Mouse (Mus musculus) thymus, postnatal 25 days (tissue): ENCODE data around the gene Hyal2.
"Not testable (repeated sequence)": the region's sequence is repeated elsewhere in the genome, so short reads cannot be mapped to it uniquely, and the experiment has no call there.

Experiments
- DNase-seq: peaks from one replicate; pipeline ENCODE4 v3.0.0; 2022

The Hyal2 gene

DNA sequence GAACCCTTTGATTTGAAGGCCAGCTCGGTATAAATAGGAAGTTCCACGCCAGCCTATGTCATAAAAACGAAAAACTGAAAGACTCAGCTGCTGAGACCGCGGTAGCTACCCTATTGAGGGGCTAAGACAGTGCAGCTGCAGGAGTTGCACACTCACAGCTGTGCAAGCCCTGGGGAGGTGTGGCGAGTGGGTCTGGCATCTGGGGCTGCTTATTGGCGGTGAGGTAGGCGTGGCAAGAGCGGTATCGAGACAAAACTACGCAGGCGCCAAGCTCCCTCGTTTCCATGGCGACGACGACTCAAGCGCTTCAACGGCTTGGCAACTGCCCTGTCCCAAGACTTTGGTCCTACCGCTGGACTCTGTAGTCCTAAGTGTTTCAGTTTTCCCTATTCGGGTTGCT lies 20.7 kb upstream of the Hyal2 start, which contains the start of gene Zmynd10:
Zmynd10 (plus strand) TSS at position 273 of the 400 bp plus-strand sequence.
- peak; percentile 90 for DNase-seq

DNA sequence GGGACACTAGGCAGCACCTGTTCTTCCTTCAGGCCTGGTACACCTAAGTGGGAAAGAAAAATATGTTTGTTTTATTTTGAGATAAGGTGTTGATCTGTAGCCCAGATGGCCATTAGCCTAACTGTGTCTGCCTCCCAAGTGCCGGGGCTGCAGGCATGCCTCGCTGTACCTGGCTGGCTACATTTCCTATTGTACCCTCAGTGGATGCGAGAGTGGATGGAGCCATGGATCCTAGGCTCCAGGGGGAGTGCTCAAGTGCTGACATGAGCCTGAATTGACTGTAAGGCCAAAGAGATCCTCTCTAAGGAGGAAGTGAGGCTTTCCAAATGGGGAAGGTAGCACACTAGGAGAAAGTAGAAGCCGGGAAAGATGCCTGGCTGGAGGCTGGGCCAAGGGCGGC lies 19.8 kb upstream of the Hyal2 start:
- no peak for DNase-seq

DNA sequence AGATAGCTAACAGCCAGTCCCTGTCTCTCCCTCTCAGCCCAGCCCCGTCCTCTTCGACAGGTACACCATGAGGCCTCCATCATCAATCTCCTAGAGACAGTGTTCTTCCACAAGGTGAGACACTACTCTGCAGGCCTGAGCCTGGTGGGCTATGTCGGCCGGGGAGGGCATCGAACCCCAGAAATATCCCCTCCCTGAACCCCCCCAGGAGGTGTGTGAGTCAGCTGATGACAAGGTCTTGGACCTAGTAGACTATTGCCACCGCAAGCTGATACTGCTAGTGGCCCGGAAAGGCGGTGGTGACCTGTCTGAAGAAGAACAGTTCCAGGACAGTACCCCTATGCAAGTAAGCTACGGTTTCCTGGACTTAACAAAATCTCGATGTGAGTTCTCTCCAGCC lies 18.9 kb upstream of the Hyal2 start:
- DNase-seq, result no peak

DNA sequence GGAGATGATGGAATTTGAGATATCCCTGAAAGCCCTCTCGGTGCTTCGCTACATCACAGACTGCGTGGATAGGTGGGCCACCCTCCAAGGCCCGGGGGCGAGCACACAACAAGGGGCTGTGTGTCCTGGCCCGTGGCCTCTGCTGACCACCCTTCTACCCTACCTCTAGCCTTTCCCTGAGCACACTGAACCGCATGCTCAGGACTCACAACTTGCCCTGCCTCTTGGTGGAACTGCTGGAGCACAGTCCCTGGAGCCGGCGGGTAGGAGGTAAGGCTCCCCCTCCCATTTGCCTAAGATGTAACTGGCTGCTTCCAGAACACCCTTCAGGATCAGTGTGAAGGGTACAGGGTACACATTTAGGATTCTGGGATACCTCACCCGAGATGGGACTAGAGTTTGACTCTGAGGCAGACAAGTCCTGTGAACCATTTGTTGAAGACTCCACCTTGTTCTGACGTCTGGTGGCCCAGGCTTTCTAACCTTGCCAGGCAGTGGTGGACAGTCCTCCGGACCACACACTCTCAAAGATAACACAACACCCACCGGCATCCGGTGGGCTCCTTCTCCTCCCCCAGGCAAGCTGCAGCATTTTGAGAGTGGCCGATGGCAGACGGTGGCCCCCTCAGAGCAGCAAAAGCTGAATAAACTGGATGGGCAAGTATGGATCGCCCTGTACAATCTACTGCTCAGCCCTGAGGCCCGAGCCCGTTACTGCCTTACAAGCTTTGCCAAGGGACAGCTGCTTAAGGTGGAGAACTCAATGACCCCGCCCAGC lies 18.3 kb upstream of the Hyal2 start:
- no peak for DNase-seq

DNA sequence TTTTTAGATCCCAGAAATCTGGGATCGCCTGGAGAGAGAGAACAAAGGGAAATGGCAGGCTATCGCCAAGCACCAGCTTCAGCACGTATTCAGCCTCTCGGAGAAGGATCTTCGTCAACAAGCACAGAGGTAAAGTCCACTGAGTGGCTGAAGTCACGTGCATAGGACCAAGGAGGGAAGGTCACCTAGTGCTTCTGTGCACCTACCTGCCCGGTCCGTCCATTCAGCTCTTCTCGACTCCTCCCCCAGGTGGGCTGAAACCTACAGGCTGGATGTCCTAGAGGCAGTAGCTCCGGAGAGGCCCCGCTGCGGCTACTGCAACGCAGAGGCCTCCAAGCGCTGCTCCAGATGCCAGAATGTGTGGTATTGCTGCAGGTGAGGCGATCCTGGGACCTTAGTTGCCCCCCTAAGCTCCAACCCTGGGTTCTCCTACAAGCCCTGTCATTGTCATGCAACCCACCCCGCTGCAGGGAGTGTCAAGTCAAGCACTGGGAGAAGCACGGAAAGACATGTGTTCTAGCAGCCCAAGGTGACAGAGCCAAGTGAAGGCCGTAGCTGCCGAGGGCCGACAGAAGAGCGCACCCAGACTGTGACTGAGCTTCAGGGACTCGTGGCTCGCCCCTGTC lies 17.1 kb upstream of the Hyal2 start:
- peak; percentile 21 for DNase-seq

DNA sequence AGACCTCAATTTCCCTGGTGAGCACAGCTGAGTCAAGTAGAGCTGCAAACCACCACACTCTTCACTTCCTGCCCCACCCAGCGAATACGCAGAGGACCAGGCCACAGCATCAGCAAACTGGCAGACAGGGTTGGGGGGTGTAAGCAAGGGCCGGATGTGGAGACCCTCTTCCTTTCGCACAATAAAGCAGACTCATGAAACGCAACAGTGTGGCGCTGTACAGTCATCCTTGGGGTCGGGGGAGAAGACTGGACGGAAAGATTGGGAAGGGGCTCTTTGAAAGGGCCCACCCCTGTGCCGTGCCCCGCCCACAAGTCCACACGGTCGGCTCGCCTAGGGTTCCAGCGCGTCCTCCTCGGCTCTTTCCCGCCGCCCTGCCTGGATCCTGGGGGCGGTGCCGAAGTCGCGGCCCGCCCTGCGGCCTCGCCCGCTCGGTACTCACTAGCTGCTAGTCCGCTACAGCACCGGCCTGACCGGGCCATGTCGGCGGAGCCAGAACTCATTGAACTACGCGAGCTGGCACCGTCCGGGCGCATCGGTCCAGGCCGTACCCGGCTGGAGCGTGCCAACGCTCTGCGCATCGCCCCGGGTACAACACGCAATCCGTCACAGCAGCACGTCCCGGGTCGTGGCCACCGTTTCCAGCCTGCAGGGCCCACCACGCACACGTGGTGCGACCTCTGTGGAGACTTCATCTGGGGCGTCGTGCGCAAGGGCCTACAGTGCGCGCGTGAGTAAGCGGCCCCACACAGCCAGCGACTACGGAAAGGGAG lies 16.4 kb upstream of the Hyal2 start, which contains the start of gene Rassf1:
Rassf1 (plus strand) TSS at position 439 of the 773 bp plus-strand sequence.
- DNase-seq, result peak; percentile 82

DNA sequence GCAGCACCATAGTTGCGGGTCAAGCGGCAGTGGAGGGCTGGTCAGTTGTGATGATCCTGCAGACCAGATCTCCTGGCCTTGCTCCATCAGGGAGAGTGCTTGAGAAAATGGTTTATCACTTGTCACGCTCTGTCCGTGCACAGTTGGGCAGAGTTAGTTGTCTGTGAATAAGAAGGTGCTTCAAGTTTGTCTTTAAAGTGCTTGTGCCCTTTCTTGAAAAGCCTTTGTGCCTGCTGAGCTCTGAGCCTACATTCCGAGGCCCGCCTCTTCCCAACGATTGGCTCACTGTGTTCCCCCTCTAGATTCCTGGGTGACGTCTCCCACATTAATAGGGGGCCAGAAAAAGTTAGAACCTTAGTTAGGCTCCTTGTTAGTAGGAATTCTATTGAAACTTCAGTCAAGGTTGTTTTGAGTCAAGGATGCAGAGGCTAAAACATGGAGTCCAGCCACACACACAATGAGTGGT lies 15.8 kb upstream of the Hyal2 start:
- DNase-seq, result no peak

DNA sequence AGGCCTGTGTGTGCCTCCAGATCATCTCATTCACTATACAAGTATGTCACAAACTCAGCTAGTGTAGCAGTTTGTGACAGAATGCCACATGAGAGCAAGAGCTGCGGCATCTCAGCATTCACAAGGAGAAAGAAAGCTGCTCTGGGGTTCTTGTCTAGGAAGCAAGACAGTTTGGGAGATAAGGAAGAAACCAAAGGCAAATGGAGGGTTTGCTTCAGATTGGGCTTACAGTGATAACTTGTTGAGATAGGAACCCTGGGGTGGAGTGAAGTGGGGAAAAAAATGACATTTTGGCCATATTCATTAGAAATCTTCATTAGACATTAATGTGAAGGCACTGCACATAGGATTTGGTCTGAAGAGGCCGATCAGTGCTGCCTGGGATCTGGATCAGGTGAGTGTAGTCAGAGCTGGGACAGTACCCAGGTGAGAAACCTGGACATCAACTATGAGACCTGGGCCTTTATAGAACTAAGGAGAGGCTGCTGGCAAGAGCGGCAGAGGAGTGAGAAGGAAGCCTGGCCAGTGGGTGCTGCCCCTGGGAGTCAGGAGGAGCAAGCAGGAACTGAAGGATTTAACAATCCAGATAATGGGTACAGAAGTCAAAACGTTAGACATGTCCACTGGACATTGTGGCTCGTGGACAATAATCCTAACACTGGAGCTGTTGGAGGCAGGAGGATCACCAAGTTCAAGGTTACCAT lies 14.9 kb upstream of the Hyal2 start:
- no peak for DNase-seq

DNA sequence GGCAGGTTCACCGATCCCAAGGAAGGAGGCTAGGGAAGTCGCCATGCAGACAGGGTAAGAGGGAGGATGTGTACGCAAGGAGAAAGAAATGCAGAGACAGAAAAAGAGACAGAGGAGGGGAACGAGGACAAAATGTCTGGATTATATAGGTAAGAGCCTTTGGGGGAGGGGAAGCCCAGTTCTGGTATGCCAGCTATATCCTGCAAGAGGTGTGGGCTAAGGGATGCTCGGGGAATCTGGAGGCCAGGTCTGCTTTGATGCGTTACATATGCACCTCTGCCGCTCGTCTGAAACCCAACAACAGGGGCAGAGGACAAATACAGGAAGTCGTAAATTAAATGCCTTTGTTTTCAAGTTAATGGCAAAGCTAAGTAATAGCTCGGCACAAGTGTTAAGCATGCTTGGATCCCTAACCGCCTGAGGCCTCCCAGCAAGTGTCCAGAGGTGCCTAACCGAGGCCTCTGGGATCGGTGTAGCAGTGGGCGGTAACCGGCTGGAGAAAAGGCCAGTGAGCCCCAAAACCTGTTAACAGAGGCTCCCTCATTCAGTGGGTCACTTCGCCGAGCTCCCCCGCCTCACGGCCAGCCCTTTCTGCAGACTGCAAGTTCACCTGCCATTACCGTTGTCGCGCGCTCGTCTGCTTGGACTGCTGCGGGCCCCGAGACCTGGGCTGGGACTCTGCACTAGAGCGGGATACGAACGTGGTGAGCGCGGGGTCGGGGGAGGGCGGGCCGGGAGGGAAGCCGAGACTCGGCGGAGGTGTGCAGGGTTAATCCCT lies 14.0 kb upstream of the Hyal2 start:
- no peak for DNase-seq

DNA sequence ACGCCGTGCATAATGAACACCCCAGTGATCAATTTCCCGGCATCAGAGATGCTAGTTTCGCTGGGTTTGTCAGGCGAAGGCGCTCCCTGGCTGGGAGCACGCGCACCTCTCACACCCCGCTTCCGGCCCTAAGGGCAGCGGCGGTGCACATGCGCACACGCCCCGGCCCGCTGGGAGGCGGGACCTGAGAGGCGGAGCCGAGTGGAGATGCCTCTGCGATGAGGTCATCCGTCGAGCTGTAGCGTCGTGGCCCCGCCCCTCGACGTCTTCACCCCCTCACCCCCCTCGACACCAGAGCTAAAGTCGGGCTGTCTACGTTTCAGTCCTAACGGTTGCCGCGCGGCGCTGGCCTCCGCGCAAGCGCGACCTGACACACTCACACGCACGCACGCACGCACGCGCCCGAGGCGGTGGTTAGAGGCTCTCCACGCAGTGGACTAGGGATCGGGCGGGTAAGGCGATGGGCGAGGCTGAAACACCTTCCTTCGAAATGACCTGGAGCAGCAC lies 13.4 kb upstream of the Hyal2 start:
- peak; percentile 96 for DNase-seq

DNA sequence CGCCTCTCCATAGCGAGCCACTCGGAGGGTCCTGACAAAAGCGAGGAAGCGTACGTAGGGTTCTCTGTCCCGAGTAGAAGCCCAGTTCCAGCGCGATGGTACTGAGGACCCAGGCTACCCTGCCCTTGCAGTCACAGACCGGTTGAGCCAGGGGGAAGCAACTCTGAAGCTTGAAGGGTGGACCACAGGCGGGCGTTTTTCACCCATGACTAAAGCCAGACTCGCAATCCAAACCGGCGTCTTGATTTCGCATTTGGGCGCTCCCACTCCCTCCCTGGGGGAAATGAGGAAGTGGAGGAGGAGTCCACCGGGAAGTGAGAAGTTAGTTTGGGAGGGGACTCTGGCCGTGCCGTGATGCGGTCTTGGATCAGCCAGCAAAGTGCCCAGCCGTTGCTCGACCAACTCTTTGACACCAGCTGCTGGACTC lies 12.7 kb upstream of the Hyal2 start:
- no peak for DNase-seq

DNA sequence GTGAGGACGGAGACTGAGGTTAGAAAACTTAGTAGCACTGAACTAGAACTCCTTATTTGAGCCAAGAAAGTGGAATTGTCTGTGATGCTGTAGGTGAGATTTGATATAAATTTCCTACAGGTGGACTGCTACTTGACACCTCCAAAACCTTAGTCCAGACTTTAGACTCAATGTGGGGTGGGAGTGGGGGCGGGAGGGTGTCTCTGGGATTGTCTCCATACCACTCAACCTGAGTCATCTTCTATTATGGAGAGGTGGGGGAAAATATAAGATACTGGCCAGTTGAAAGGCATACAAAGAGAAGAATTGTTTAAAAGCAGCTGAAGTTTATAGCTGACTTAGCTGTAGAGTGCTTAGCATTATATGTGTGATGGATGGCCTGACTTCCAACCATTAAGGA lies 12.0 kb upstream of the Hyal2 start:
- DNase-seq, result no peak

DNA sequence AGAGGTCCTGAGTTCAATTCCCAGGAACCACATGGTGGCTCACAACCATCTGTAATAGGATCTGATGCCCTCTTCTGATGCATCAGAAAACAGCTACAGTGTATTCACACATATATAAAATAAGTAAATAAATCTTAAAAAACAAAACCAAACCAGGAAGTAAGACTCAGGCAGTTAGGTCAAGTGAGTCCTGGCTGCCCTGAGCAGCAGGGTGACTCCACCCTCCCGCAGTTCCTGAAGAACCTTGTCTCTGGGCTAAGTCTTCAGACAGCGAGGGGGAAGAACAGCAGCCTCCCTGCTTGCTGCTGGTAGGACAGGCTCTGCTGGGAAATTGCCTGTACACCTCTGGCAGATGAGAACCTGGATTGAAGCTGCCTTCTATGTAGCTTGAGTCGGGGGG lies 11.4 kb upstream of the Hyal2 start:
- DNase-seq, result no peak

DNA sequence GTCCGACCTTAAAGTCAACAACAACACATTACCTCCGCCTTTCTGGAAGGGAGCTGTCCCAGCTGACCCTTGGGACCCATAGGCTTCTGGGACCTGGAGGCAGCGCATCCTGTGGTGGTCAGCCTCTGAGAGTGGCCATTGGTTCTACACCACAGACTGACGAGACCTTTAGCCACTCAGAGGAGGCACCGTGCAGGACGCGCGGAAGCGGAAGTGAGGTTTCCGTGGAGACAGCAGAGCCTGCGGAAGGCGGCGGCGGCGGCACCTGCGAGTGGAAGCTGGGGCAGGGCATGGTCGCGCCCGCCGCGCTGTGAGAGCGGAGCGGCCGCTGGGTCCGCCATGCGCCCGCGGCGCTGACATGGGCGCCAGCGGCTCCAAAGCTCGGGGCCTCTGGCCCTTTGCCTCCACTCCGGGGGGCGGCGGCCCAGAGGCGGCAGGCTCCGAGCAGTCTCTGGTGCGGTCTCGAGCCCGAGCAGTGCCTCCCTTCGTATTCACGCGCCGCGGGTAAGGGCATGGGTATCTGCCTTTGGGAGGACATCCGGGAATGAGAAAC lies 4.6 kb upstream of the Hyal2 start, which contains the start of gene Tusc2:
Tusc2 (plus strand) TSS at position 227 of the 553 bp plus-strand sequence.
- peak; percentile 93 for DNase-seq

DNA sequence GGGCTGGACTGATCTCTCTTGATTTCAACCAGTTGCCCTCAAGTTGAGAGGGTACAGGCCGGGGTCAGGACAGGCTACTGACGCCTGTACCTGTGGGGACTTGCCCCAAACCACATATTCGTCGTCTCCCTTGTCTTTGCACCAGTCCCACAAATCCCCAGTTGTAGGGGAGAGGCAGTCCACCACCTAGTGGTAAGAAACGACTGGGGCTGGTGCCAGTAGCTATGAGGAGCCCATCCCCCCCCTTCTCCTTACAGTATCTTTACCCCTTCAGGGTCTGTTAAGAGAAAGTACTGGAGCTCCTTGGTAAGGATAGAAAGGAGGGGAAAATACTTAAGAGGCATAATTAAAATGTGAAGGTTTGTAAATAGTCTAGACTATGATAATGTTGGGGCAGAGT lies 2.2 kb upstream of the Hyal2 start:
- not testable (repeated sequence) for DNase-seq

DNA sequence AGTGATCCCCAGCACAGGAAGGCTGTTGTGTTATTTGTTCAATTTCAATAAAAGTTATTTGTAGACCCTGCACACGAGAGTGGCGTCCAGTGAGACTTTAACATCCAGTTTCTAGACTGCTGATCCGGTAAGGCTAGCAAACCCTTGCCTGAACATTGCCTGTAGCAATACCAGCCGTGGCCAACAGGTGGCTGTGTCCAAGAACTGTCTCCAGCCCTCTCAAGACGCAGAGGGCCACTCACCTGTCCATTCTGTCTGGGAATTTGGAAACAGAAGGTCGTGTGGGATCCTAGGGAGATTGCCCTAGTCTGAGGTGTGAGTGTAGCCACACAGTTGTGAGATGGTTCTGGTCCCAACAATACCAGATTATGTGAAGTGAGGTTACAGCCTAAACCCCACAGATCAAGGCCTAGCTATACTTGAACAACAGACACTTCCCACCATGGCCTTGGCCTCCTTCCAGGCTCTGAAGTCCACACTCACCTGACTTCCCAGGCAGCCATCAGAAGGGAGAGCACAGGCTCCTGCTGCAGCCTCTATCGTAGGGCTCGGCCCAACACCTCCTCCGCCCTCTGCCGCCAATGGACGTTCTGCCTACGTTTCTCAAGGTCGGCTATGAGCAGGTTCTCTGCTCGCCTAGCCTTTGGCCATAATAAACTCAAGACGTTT lies 1.6 kb upstream of the Hyal2 start:
- DNase-seq, result peak; percentile 79

DNA sequence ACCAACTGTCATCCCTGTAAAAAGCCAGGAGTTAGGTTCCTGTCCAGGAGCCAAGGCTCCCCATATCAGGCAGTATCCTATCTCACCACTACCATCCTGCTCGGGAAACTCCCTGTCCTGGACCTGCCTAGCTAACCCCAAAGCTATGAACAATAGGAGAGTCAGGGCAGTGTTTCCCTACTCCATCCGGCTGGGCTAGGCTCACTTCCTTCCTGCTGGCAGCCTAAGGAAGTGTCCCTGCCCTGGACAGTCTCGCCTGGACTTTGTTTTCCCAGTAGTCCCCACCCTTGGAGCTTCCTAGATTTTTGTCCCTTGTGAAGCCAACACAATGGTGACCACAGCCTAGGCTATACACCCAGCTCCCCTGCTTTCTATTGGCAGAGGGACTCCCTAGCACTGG lies 890 bp upstream of the Hyal2 start:
- no peak for DNase-seq

DNA sequence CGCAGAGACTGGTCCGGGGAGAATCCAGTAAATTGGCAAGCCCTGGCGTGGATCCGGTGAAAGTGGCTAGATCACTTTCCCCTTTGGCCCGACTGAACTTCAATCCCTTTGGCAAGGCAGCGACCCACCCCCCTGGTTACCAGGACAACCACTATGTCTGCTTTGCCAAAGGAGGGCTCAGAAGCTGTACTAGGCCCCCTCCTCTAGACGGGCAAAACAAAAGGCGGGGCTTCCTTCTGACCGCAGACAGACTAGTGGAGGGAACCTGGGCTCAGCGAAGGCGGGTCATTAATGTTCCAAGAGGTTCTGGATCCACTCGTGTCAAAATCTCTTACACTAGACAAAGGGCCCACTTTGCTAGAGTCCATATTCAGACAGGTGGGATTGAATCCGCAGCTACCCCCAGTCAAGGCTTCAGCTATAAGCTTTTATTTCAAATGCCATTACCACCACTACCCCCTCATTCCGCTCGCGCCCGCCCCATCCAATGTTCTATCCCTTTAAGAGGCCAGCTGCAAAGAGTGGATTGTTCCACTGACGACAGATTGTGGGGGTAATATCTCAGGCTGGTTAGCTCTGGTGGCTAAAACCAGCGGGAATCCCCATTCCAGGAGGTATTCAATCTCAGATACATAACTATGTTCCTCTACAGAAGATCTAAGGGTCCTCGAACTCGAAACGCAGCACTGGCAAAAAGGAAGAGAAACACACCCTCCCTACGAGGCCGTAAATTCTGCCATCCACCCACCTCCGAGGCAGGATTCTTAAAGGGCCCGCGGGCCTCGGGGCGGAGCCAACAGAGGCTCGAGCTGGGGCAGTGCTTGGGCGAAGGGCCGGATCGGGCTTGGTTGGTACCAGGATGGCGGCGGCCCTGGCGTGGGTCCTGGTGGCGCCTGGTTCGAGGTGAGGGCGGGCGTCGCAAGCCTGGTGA lies 851 bp downstream of the Hyal2 start:
- peak; percentile 85 for DNase-seq

DNA sequence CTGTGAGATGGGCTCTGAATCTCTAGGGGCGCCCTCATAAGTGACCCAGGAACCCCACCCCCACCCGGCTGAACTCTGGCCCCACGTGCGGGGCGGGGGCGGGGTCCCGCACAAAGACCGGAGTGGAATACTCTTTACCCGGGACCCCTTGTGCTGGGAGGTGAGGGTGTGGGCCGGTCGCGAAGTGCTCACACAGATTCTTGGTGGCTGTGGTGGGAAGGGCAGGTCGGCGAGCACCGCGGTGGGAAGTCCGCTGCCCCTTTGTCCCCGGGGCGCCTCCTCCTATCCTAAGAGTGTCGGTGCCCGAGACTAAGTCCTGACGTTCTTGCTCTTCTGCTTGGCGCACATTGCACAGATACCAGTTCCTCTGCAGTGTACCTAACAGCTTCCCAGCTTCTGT lies 1.5 kb downstream of the Hyal2 start:
- no peak for DNase-seq

DNA sequence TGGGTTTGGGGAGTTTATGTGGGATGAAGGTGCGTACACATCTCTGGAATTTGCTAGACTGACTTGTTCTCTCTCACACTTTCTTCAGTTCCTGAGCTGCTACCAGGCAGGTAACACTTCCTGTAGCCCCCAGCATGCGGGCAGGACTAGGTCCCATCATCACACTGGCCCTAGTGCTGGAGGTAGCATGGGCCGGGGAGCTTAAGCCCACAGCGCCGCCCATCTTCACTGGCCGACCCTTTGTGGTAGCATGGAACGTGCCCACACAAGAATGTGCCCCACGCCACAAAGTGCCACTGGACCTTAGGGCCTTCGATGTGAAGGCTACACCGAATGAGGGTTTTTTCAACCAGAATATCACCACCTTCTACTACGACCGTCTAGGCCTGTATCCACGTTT lies 2.3 kb downstream of the Hyal2 start:
- DNase-seq, result peak; percentile 10
